In the genomic region with DNA sequence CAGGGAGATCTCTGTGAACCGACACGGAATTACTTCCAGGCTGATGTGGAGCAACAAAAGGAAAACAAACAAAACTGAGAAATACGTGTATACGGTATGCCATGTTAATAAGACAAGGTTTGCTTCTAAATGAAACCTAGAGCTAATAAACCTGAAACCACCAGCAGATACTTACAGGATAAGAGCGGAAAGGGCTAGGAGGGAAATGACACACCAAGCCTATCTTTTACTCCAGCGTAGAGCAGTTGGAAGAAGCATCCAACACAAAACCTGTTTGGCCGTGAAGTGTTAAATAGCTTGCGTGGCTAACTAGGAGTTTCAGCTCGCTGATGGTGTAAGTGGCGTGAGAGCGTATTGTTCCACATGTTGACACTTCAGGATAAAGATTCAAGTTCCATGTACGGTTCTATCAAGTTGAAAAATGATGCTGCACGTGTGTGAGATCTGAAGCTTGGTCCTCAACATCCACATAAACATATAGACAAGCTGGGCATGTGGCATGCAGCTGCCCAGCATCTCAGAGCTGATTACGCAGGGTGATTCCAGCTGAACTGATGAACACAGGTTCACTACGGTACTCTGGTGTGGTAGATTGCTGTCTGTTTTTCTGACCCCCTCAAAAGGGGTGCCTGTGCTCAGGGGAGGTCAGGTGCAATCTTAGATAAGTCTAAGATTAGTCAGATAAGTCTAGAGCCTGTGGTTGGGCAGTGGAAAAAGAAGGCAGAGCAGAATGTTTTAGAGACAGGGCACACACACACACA, we compare ENCODE assay signal across 18 mouse cellular contexts. TPM values are rescaled to one million over a fixed set of nuclear protein-coding genes. Genes with fewer than 3 reads are reported as not detected.
DNase-seq lines count a peak whose midpoint lies in the region; ATAC-seq lines count a peak whose summit lies in the region.
"Had no signal": no experiment of that assay in that cellular context is flagged by ENCODE, and none has a peak within 500 bp of the region (broad histone marks: within the 10 kb centered on the region; RNA-seq: fewer than 3 reads in every experiment).

No protein-coding gene starts in this region.

- intact Hi-C loops in left cerebral cortex, postnatal 10 days (cut with DNase I), result loop anchor here (5.0 kb wide), 1 partner anchor 73 kb away; no protein-coding TSS in a partner anchor

- DNase-seq in 416B (ENCODE audit: low read depth), result peak; percentile 43
- DNase-seq in A20 (ENCODE audit: low read depth, low spot score), result peak; percentile 26
- no peak for DNase-seq in left cerebral cortex, postnatal 10 days (ENCODE audit: extremely low spot score in 1 of 2, low spot score in 2 of 2)
- no peak for DNase-seq in T-cell, adult 2 months (ENCODE audit: low spot score)
- no peak for DNase-seq in right cerebral cortex, postnatal 25 days
- no peak for DNase-seq in adrenal gland, adult 18-20 months (ENCODE audit: low spot score in 2 of 2)
- DNase-seq: adrenal gland, postnatal 10 days; adrenal gland, postnatal 36 days; cerebellum, adult 18-20 months; cerebellum, adult 9-10 months; cerebellum, postnatal 14 days; gastrocnemius, postnatal 25 days; heart, postnatal 10 days; heart, postnatal 36 days had no signal

- ATAC-seq in granulocyte monocyte progenitor cell, adult 5-6 weeks (replicated peaks; ENCODE audit: poor library complexity, severe bottlenecking), result peak; percentile 18
- ATAC-seq in megakaryocyte progenitor cell, adult 5-6 weeks (replicated peaks; ENCODE audit: poor library complexity), result peak; percentile 22; the same call in 1 of the 2 replicates
- ATAC-seq: activated CD4-positive, CD25-positive, alpha-beta regulatory T cell, adult 4 months had no signal

RNA-seq across cellular contexts. Expression of a gene that starts 21.6 kb away (rescaled TPM):
- 0.81 and 1.7 TPM in 2 replicates for total RNA-seq in granulocyte monocyte progenitor cell, adult 5-6 weeks (2014; fragmentation: Nextera tagmentation)
- 1.2 and 2.4 TPM in 2 replicates for total RNA-seq in granulocyte monocyte progenitor cell, adult 5-6 weeks (2017)
- total RNA-seq in megakaryocyte progenitor cell, adult 5-6 weeks (2015), result 1.2 and 1.8 TPM in 2 replicates
- total RNA-seq in megakaryocyte progenitor cell, adult 5-6 weeks (2017), result 1.2 and 1.8 TPM in 2 replicates
- 10 to 100 TPM; 30.0 to 30.3 TPM for total RNA-seq in left cerebral cortex, postnatal 10 days (2021)
- 10 to 100 TPM; 10.6 to 13.1 TPM for total RNA-seq in adrenal gland, adult 18-20 months (2021)
- total RNA-seq: MEL had no signal

Comparison
In these comparisons a context has a peak if more than half of its experiments do, and no peak if none do; other contexts are left out.
1. DNase-seq: peak in 416B (single experiment) and A20 (single experiment); none in left cerebral cortex, postnatal 10 days (0 of 2), T-cell, adult 2 months (single experiment), right cerebral cortex, postnatal 25 days (single experiment) and adrenal gland, adult 18-20 months (0 of 2).